Mouse (Mus musculus) intestine, embryonic 14.5 days (tissue): ENCODE results near the gene Ppme1. TPM values are rescaled to one million over a fixed set of nuclear protein-coding genes. Genes with fewer than 3 reads are reported as not detected.
A peak's percentile ranks its signal among the peaks of the same experiment; 100 is the strongest.

Source experiments
- ATAC-seq: fragments of 200-750 bp; cut with Nextera tagmentation; replicated peaks from 2 replicates; pipeline ENCODE4 v1.8.0; 2017; ENCODE audit warnings: low read depth, moderate number of reproducible peaks, moderate TSS enrichment, moderate library complexity; ENCODE audit not compliant: low FRiP score, low TSS enrichment
- DNase-seq: peaks from one replicate; pipeline ENCODE4 v3.0.0-alpha.2; 2018; ENCODE audit warnings: low spot score
- H3K27ac ChIP-seq: fragments of 300-500 bp; sonication (generic); 2 replicates; pipeline ENCODE4 v1.5.1; 2014; ENCODE audit warnings: low read depth, mild to moderate bottlenecking, control low read depth
- H3K27me3 ChIP-seq: fragments of 300-500 bp; sonication (generic); replicated peaks from 2 replicates; pipeline ENCODE4 v1.6.1; 2014; ENCODE audit warnings: low read length, control low read depth; ENCODE audit not compliant: control insufficient read depth, insufficient read depth
- H3K36me3 ChIP-seq: fragments of 300-500 bp; sonication (generic); 2 replicates; pipeline ENCODE4 v1.6.1; 2014; ENCODE audit warnings: low read length, control low read depth; ENCODE audit not compliant: control insufficient read depth, insufficient read depth
- H3K4me1 ChIP-seq: fragments of 300-500 bp; sonication (generic); replicated peaks from 2 replicates; pipeline ENCODE4 v1.6.1; 2014; ENCODE audit warnings: low read length, control low read depth, mixed read lengths; ENCODE audit not compliant: control insufficient read depth, insufficient read depth
- H3K4me2 ChIP-seq: fragments of 300-500 bp; sonication (generic); 2 replicates; pipeline ENCODE4 v1.6.1; 2014; ENCODE audit warnings: low read length
- H3K4me3 ChIP-seq: fragments of 300-500 bp; sonication (generic); 2 replicates; pipeline ENCODE4 v1.5.1; 2014; ENCODE audit warnings: low read depth, low read length, control low read depth, mixed read lengths
- H3K9ac ChIP-seq: fragments of 300-500 bp; sonication (generic); 2 replicates; pipeline ENCODE4 v1.6.1; 2014; ENCODE audit warnings: mild to moderate bottlenecking, low read length
- H3K9me3 ChIP-seq: fragments of 300-500 bp; sonication (generic); 2 replicates; pipeline ENCODE4 v1.6.1; 2016; ENCODE audit warnings: low read length, control low read depth; ENCODE audit not compliant: control insufficient read depth
- WGBS: fragments of 180-500 bp; shearing (Covaris S2); extraction: QIAGEN DNeasy Blood & Tissue Kit; methylation state at CpG from one replicate; pipeline ENCODE4 v1.1.7; 2014; 5-methylcytosine and 5-hydroxymethylcytosine counted together
- polyA plus RNA-seq: library from polyadenylated mRNA; unstranded; fragments of >200 nt; fragmentation: Nextera tagmentation; extraction: Ambion mirVana; gene quantifications from 2 replicates; pipeline ENCODE4 v1.2.1, GENCODE M21; 2014

Gene Ppme1
- polyA plus RNA-seq, 1 experiment from 2014 or later = 55.9 TPM

GRCm38 (mm10) chr7:100316924-100317323 lies 55.2 kb downstream of the Ppme1 start:
- Histone ChIP-seq H3K4me1 (no peaks in the 10 kb centered on the region; the same call in 1 of the 2 replicates), H3K27ac (no peak overlapping the region), H3K9me3 (no peaks in the 10 kb centered on the region), H3K9ac (no peak overlapping the region), H3K4me3 (no peak overlapping the region), H3K4me2 (no peak overlapping the region), H3K27me3 (no peaks in the 10 kb centered on the region), H3K36me3 (no peaks in the 10 kb centered on the region)
- ATAC-seq (no peak), DNase-seq (no peak)
- 88% methylated on average over 8 of the region's 8 CpGs for WGBS

GRCm38 (mm10) chr7:100312716-100313115 lies 59.4 kb downstream of the Ppme1 start:
- no peak overlapping the region for H3K27ac ChIP-seq
- ATAC-seq = no peak
- 80% methylated on average over 4 of the region's 4 CpGs for WGBS
- H3K4me3 ChIP-seq = no peak overlapping the region
- no peaks in the 10 kb centered on the region for H3K9me3 ChIP-seq
- no peak overlapping the region for H3K4me2 ChIP-seq
- H3K9ac ChIP-seq = no peak overlapping the region
- H3K36me3 ChIP-seq = no peaks in the 10 kb centered on the region
- H3K27me3 ChIP-seq = no peaks in the 10 kb centered on the region
- no peak for DNase-seq
- peaks cover 9% of the 10 kb centered on the region; the same call in 1 of the 2 replicates for H3K4me1 ChIP-seq

- no peak overlapping the region for H3K4me2 ChIP-seq
- DNase-seq = no peak
Measured at GRCm38 (mm10) chr7:100310290-100310689, 61.8 kb downstream of the Ppme1 start.

GRCm38 (mm10) chr7:100309679-100310078 lies 62.4 kb downstream of the Ppme1 start:
- Histone ChIP-seq H3K27ac (no peak overlapping the region), H3K9ac (no peak overlapping the region), H3K9me3 (no peaks in the 10 kb centered on the region), H3K4me1 (peaks cover 9% of the 10 kb centered on the region; the same call in 1 of the 2 replicates), H3K27me3 (no peaks in the 10 kb centered on the region), H3K4me3 (no peak overlapping the region), H3K4me2 (no peak overlapping the region), H3K36me3 (no peaks in the 10 kb centered on the region)
- DNase-seq (no peak), ATAC-seq (no peak)
- WGBS = 52% methylated on average over 6 of the region's 6 CpGs

More at GRCm38 (mm10) chr7:100310290-100310689, 61.8 kb downstream of the Ppme1 start:
- Histone ChIP-seq H3K9ac (no peak overlapping the region), H3K4me1 (peaks cover 9% of the 10 kb centered on the region; the same call in 1 of the 2 replicates), H3K9me3 (no peaks in the 10 kb centered on the region), H3K27ac (no peak overlapping the region), H3K4me3 (no peak overlapping the region), H3K27me3 (no peaks in the 10 kb centered on the region), H3K36me3 (no peaks in the 10 kb centered on the region)
- no peak for ATAC-seq
- 67% methylated on average over 12 of the region's 12 CpGs for WGBS

- H3K36me3 ChIP-seq = no peaks in the 10 kb centered on the region
- no peak for DNase-seq
- H3K4me2 ChIP-seq = no peak overlapping the region
- no peak overlapping the region for H3K27ac ChIP-seq
- ATAC-seq = no peak
- no peaks in the 10 kb centered on the region for H3K9me3 ChIP-seq
- H3K9ac ChIP-seq = no peak overlapping the region
- no peaks in the 10 kb centered on the region for H3K27me3 ChIP-seq
- WGBS = 50% methylated on average over 1 of the region's 1 CpGs
- no peak overlapping the region for H3K4me3 ChIP-seq
- H3K4me1 ChIP-seq = peaks cover 9% of the 10 kb centered on the region; the same call in 1 of the 2 replicates
Measured at GRCm38 (mm10) chr7:100309216-100309615, 62.9 kb downstream of the Ppme1 start.

GRCm38 (mm10) chr7:100307872-100308653 lies 64.0 kb downstream of the Ppme1 start:
- H3K36me3 ChIP-seq = no peaks in the 10 kb centered on the region
- H3K4me3 ChIP-seq = no peak overlapping the region
- no peaks in the 10 kb centered on the region for H3K27me3 ChIP-seq
- no peak overlapping the region for H3K9ac ChIP-seq
- 65% methylated on average over 4 of the region's 6 CpGs for WGBS
- DNase-seq (no peak), ATAC-seq (no peak)
- H3K9me3 ChIP-seq = no peaks in the 10 kb centered on the region
- H3K4me1 ChIP-seq = peaks cover 9% of the 10 kb centered on the region; the same call in 1 of the 2 replicates
- no peak overlapping the region for H3K4me2 ChIP-seq
- no peak overlapping the region for H3K27ac ChIP-seq

GRCm38 (mm10) chr7:100305894-100306293 lies 66.2 kb downstream of the Ppme1 start:
- Histone ChIP-seq H3K27ac (no peak overlapping the region), H3K9ac (no peak overlapping the region), H3K4me2 (no peak overlapping the region), H3K36me3 (no peaks in the 10 kb centered on the region), H3K4me1 (peaks cover 16% of the 10 kb centered on the region; the same call in 1 of the 2 replicates), H3K4me3 (no peak overlapping the region), H3K9me3 (no peaks in the 10 kb centered on the region), H3K27me3 (no peaks in the 10 kb centered on the region)
- 86% methylated on average over 9 of the region's 9 CpGs for whole genome bisulfite sequencing
- DNase-seq = no peak
- ATAC-seq = no peak

GRCm38 (mm10) chr7:100302316-100302715 lies 69.8 kb downstream of the Ppme1 start:
- Histone ChIP-seq H3K36me3 (no peaks in the 10 kb centered on the region), H3K9me3 (no peaks in the 10 kb centered on the region), H3K4me3 (no peak overlapping the region), H3K9ac (no peak overlapping the region), H3K27me3 (no peaks in the 10 kb centered on the region), H3K27ac (no peak overlapping the region), H3K4me1 (peaks cover 11% of the 10 kb centered on the region), H3K4me2 (no peak overlapping the region)
- WGBS = 43% methylated on average over 4 of the region's 4 CpGs
- no peak for DNase-seq
- no peak for ATAC-seq

- Histone ChIP-seq H3K27me3 (no peaks in the 10 kb centered on the region), H3K36me3 (no peaks in the 10 kb centered on the region), H3K4me3 (no peak overlapping the region), H3K9me3 (no peaks in the 10 kb centered on the region), H3K27ac (no peak overlapping the region), H3K4me1 (peaks cover 11% of the 10 kb centered on the region), H3K4me2 (no peak overlapping the region), H3K9ac (no peak overlapping the region)
- WGBS = 70% methylated on average over 3 of the region's 3 CpGs
- DNase-seq (no peak), ATAC-seq (peak; percentile 43; the same call in 1 of the 2 replicates)
Measured at GRCm38 (mm10) chr7:100301390-100301789, 70.7 kb downstream of the Ppme1 start.
